Mouse (Mus musculus): ENCODE measurements around the gene Eif4g2.

- TF ChIP-seq MAFK (IDR thresholded peaks at IDR 0.05; ENCODE audit: insufficient read depth, low read depth, low read length): no peak
- peak; percentile 40; the same call in 1 of the 2 replicates for TF ChIP-seq CHD2 (IDR thresholded peaks at IDR 0.05; ENCODE audit: low read depth, low read length)
- TF ChIP-seq ZC3H11A (IDR thresholded peaks at IDR 0.05; ENCODE audit: borderline replicate concordance, low read depth, low read length): no peak
- TF ChIP-seq HCFC1 (IDR thresholded peaks at IDR 0.05; ENCODE audit: borderline replicate concordance, insufficient read depth, low read length): no peak
Observed at GRCm38 (mm10) chr7:111069439-111070166, 13.2 kb downstream of the Eif4g2 start.

Data from ES-E14 (cell line).